Mouse (Mus musculus) thymus, adult 2 months (tissue): ENCODE measurements at regions not wholly inside any gene's neighbourhood (a gene's known extent, or its start where the extent isn't known, plus 50 kb on each side); places are given as distances from the start of the nearest gene placed in this dataset.

Source experiments
- CTCF ChIP-seq: fragments of 200-500 bp; IDR thresholded peaks from 2 replicates; pipeline ENCODE4 v1.5.1; 2012; ENCODE audit warnings: mild to moderate bottlenecking, control low read depth, low read length, moderate library complexity, borderline replicate concordance; ENCODE audit not compliant: control insufficient read depth, poor library complexity, insufficient read depth; ENCODE audit errors: extremely low read depth
- POLR2A ChIP-seq: fragments of 200-500 bp; IDR thresholded peaks from 2 replicates; pipeline ENCODE4 v1.6.1; 2012; ENCODE audit warnings: mild to moderate bottlenecking, low read length, control low read depth, moderate library complexity; ENCODE audit not compliant: control insufficient read depth, poor library complexity, insufficient read depth; ENCODE audit errors: extremely low read depth

GRCm38 (mm10) chr12:77099521-77099920, 137.5 kb upstream of the Max start:
- TF ChIP-seq POLR2A (no peak), CTCF (no peak)
